Mouse (Mus musculus): ENCODE results near the gene Zfp644. TPM values are rescaled to one million over a fixed set of nuclear protein-coding genes. Genes with fewer than 3 reads are reported as not detected.

Gene Zfp644
- polyA plus RNA-seq, 1 experiment: 11.3 TPM

DNA sequence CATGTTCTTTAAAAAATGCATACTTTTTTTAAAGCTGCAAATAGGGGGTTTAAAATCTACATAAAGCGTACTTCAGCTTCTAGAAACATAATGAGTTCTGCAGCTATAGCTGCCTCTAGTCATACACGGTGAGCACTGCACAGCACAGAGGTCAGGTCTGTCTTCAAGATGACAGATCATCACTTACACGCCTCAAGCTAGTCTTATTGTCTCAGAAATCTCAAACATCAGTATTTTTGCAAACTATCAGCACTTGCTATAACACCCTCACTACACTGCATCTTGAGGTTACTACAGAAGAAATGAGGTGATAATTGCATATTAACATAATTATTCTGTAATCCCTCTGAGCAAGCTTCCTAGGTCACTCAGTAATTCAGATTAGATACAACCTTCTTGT is 55.2 kb downstream of the Zfp644 start:
- H3K4me1 ChIP-seq (ENCODE audit: control insufficient read depth, insufficient read depth, low read length): no peaks in the 10 kb centered on the region
- WGBS: 85% methylated on average over 3 of the region's 3 CpGs
- no peak for DNase-seq
- no peak overlapping the region for H3K4me3 ChIP-seq (ENCODE audit: insufficient read depth, low read depth, low read length)
- no peak overlapping the region for H3K27ac ChIP-seq (ENCODE audit: insufficient read depth, low read depth, low read length)
- TF ChIP-seq CTCF (conservative IDR thresholded peaks at IDR 0.05; ENCODE audit: insufficient read depth, insufficient read length, low read depth, low read length): no peak
- no peak for TF ChIP-seq POLR2A (IDR thresholded peaks at IDR 0.05; ENCODE audit: low read depth, low read length)
- no peaks in the 10 kb centered on the region for H3K27me3 ChIP-seq (replicated peaks; ENCODE audit: control insufficient read depth, insufficient read depth, low read length)
- H3K36me3 ChIP-seq (ENCODE audit: control insufficient read depth, insufficient read depth, low read length): peaks cover 2% of the 10 kb centered on the region

DNA sequence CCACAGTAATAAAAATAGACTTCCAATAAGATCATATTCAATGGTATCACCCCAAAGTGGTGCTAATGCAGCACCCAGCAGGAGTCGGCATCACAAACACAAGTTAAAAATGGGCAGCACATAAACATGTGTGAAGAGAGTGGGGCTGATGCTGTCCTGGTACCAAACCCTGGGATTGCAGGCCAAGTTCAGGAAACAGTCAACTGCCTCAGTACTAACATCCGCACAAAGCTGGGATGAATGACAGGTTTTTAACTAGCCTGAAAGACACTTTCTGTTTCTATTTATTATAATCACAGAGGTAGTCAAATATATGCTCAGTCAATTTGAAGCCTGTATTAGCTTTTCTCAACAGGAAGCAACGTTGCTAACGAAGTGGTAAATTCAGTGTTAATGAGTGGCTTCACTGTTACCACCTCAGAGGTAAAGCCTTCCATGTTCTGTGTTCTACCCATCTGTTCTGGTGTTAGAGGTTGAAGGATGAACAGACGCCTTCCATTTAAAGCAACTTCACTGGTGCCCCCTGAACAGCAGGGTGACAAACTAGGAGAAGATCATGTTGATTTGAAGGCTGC is 56.8 kb downstream of the Zfp644 start:
- DNase-seq: no peak
- H3K4me1 ChIP-seq (ENCODE audit: control insufficient read depth, insufficient read depth, low read length): no peaks in the 10 kb centered on the region
- H3K4me3 ChIP-seq (ENCODE audit: insufficient read depth, low read depth, low read length): no peak overlapping the region
- no peak for TF ChIP-seq CTCF (conservative IDR thresholded peaks at IDR 0.05; ENCODE audit: insufficient read depth, insufficient read length, low read depth, low read length)
- TF ChIP-seq POLR2A (IDR thresholded peaks at IDR 0.05; ENCODE audit: low read depth, low read length): no peak
- H3K36me3 ChIP-seq (ENCODE audit: control insufficient read depth, insufficient read depth, low read length): peaks cover 4% of the 10 kb centered on the region
- no peak overlapping the region for H3K27ac ChIP-seq (ENCODE audit: insufficient read depth, low read depth, low read length)
- 77% methylated on average over 5 of the region's 5 CpGs for WGBS
- H3K27me3 ChIP-seq (replicated peaks; ENCODE audit: control insufficient read depth, insufficient read depth, low read length): no peaks in the 10 kb centered on the region

DNA sequence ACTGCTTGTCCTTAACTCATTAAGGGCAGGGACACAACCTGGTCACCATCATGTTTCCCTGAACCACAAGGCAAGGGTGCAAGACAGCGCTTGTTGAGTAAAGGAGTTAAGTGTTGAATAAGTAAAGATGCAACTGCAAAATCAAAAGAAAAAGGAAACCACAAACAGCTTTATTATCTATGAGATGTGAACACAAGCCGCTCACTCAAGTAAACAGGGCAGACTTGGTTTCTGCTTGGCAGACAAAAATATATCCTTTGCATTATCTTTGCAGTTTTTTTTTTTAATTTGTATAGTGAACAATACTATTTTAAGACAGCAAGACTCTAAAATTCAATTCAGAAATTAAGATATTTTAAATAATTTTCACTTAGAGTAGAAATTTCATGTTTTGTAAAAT is 57.5 kb downstream of the Zfp644 start:
- no peaks in the 10 kb centered on the region for H3K27me3 ChIP-seq (replicated peaks; ENCODE audit: control insufficient read depth, insufficient read depth, low read length)
- TF ChIP-seq POLR2A (IDR thresholded peaks at IDR 0.05; ENCODE audit: low read depth, low read length): no peak
- TF ChIP-seq CTCF (conservative IDR thresholded peaks at IDR 0.05; ENCODE audit: insufficient read depth, insufficient read length, low read depth, low read length): no peak
- H3K4me1 ChIP-seq (ENCODE audit: control insufficient read depth, insufficient read depth, low read length): no peaks in the 10 kb centered on the region
- no peak for DNase-seq
- 96% methylated on average over 2 of the region's 2 CpGs for WGBS
- H3K36me3 ChIP-seq (ENCODE audit: control insufficient read depth, insufficient read depth, low read length): peaks cover 4% of the 10 kb centered on the region
- H3K4me3 ChIP-seq (ENCODE audit: insufficient read depth, low read depth, low read length): no peak overlapping the region
- H3K27ac ChIP-seq (ENCODE audit: insufficient read depth, low read depth, low read length): no peak overlapping the region

DNA sequence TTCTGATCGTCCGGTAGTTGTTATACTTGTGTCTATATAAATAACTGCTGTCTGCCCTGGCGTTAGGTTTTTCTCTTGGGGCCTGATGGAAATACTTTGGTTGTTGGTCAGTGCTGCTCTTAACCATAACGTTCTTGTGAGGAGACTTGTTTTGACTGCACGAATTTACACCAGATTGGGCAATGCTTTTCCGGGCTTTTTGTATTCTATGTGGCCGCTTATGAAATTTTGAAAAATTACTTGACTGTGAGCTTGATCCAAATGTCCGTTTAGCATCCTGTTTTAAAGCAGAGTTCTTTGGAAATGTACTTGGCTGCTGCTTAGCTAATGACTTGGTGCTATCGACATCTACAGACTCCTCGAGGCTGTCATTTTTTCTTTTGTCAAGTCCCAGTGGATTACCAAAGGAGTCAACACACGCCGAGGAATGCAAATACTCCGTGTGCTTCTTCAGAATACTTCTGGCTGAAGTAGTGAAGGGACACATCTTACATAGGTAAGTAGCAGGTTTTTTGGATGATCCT is 60.6 kb downstream of the Zfp644 start:
- no peak for TF ChIP-seq CTCF (conservative IDR thresholded peaks at IDR 0.05; ENCODE audit: insufficient read depth, insufficient read length, low read depth, low read length)
- no peak for TF ChIP-seq POLR2A (IDR thresholded peaks at IDR 0.05; ENCODE audit: low read depth, low read length)
- H3K27me3 ChIP-seq (replicated peaks; ENCODE audit: control insufficient read depth, insufficient read depth, low read length): no peaks in the 10 kb centered on the region
- no peak for DNase-seq

DNA sequence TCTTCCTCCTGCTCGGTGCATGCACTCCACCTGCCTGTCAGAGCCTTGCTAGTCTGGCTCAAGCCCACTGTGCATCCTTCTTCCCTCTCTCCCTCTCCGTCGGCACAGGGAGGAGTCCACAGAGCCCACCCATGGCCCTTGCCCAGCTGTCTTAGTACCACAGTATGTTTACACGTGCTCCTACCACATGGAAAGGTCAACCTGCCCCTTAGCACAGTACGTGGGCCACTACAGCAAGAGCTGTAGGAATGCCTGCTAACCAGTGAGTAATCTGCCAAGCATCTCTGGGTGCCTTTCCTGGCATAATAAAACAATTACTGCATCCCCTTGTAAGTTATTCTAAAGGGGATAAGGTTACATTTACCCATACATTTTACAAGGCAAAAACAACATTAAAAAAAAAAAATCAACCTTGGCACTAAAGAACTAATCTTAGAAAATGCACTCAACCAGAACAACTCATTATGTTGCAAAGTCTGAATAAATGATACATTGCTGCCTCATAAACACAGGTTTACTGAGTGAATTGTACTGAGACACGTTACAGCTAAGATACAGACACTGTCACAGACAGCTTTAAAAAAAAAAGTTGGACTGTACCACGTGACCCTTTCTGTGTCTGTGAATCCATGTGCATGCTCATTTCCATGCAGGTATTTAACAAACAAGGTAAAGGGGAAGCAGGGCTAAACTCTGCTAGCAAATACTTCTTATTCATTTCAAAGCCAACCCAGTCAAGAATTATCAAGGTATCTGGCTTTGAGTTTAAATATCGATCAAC is 68.5 kb downstream of the Zfp644 start:
- DNase-seq: no peak
- no peak overlapping the region for H3K4me3 ChIP-seq (ENCODE audit: insufficient read depth, low read depth, low read length)
- no peaks in the 10 kb centered on the region for H3K36me3 ChIP-seq (ENCODE audit: control insufficient read depth, insufficient read depth, low read length)
- WGBS: 39% methylated on average over 8 of the region's 8 CpGs
- TF ChIP-seq CTCF (conservative IDR thresholded peaks at IDR 0.05; ENCODE audit: insufficient read depth, insufficient read length, low read depth, low read length) (no peak), POLR2A (IDR thresholded peaks at IDR 0.05; ENCODE audit: low read depth, low read length) (no peak)
- peaks cover 7% of the 10 kb centered on the region; the same call in 1 of the 2 replicates for H3K4me1 ChIP-seq (ENCODE audit: control insufficient read depth, insufficient read depth, low read length)
- H3K27ac ChIP-seq (ENCODE audit: insufficient read depth, low read depth, low read length): no peak overlapping the region
- H3K27me3 ChIP-seq (replicated peaks; ENCODE audit: control insufficient read depth, insufficient read depth, low read length): no peaks in the 10 kb centered on the region

More for the DNA sequence above, 60.6 kb downstream of the Zfp644 start:
- Histone ChIP-seq H3K4me1 (ENCODE audit: control insufficient read depth, insufficient read depth, low read length) (no peaks in the 10 kb centered on the region; the same call in 1 of the 2 replicates), H3K4me3 (ENCODE audit: insufficient read depth, low read depth, low read length) (no peak overlapping the region), H3K27ac (ENCODE audit: insufficient read depth, low read depth, low read length) (no peak overlapping the region), H3K36me3 (ENCODE audit: control insufficient read depth, insufficient read depth, low read length) (peaks cover 4% of the 10 kb centered on the region)
- WGBS: 91% methylated on average over 13 of the region's 13 CpGs

DNA sequence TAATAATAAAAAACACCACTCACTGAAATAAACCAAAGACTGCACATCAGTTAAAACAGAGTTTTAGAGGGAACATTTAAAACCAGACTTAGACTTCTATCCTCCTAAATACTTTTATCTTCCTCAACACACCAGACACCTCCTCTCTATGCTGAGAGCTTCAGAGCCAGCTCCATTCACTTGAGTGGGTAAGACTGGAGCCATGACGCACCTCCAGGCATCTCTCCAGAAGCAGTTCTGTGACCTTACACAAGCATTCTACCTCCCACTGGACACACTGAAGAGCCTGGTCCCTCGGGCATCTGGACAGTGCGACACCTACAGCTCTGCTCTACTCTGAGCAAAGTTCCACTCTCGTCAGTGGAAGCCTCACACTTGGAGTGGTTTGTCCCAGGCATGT is 73.8 kb downstream of the Zfp644 start:
- no peak for DNase-seq
- Histone ChIP-seq H3K27me3 (replicated peaks; ENCODE audit: control insufficient read depth, insufficient read depth, low read length) (no peaks in the 10 kb centered on the region), H3K4me3 (ENCODE audit: insufficient read depth, low read depth, low read length) (no peak overlapping the region), H3K36me3 (ENCODE audit: control insufficient read depth, insufficient read depth, low read length) (peaks cover 1% of the 10 kb centered on the region; the same call in 1 of the 2 replicates), H3K4me1 (ENCODE audit: control insufficient read depth, insufficient read depth, low read length) (peaks cover 6% of the 10 kb centered on the region; the same call in 1 of the 2 replicates), H3K27ac (ENCODE audit: insufficient read depth, low read depth, low read length) (no peak overlapping the region)
- WGBS: 83% methylated on average over 4 of the region's 4 CpGs
- TF ChIP-seq CTCF (conservative IDR thresholded peaks at IDR 0.05; ENCODE audit: insufficient read depth, insufficient read length, low read depth, low read length) (no peak), POLR2A (IDR thresholded peaks at IDR 0.05; ENCODE audit: low read depth, low read length) (no peak)

DNA sequence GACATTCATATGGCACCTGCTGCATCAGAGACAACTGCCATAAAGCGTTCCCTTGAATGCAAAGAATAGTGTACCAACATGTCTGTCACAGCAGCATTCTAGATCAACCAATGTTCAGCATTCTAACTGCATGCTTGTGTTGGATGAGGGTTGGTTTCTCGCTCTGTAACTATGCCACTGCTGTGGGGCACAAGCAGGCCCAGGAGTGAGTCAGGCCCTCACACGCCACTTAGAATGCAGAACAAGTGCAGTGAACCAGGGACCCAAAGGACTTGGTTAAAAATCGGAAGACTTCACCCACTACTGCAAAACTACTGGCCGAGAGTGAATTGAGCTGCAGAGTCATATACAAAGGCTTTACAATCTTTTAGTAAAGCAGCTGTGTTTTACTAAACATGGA is 74.9 kb downstream of the Zfp644 start:
- Histone ChIP-seq H3K36me3 (ENCODE audit: control insufficient read depth, insufficient read depth, low read length) (peaks cover 3% of the 10 kb centered on the region; the same call in 1 of the 2 replicates), H3K27ac (ENCODE audit: insufficient read depth, low read depth, low read length) (no peak overlapping the region), H3K27me3 (replicated peaks; ENCODE audit: control insufficient read depth, insufficient read depth, low read length) (no peaks in the 10 kb centered on the region), H3K4me3 (ENCODE audit: insufficient read depth, low read depth, low read length) (no peak overlapping the region), H3K4me1 (ENCODE audit: control insufficient read depth, insufficient read depth, low read length) (peaks cover 3% of the 10 kb centered on the region; the same call in 1 of the 2 replicates)
- WGBS: 87% methylated on average over 5 of the region's 5 CpGs
- DNase-seq: no peak
- TF ChIP-seq POLR2A (IDR thresholded peaks at IDR 0.05; ENCODE audit: low read depth, low read length) (no peak), CTCF (conservative IDR thresholded peaks at IDR 0.05; ENCODE audit: insufficient read depth, insufficient read length, low read depth, low read length) (no peak)

All from kidney, adult 2 months (tissue).